Mouse (Mus musculus): ENCODE results near the gene Srpk2.
"Not testable (repeated sequence)": the region's sequence is repeated elsewhere in the genome, so short reads cannot be mapped to it uniquely, and the experiment has no call there.

The Srpk2 gene

DNA sequence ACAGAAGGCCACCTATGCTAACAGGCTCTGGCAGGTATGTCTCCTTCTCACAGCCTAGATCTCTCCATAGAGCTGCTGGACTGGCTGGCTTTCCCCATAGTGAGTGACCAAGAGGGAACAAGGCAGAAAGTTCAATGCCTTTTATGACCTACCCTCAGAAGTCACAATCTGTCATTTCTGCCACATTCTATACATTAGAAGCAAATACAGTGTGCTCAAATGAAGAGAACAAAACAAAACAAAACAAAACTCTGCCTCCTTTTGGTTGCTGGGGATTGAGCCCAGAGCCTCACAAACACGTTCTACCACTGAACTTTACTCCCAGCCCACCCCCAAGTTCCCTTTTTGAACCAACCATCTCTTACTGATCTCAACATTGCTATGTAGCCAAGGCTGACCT, at the start of gene Srpk2:
Gene Srpk2, minus strand, starts transcription at position 101 of the 400 bp plus-strand sequence.
- no peak for DNase-seq

DNA sequence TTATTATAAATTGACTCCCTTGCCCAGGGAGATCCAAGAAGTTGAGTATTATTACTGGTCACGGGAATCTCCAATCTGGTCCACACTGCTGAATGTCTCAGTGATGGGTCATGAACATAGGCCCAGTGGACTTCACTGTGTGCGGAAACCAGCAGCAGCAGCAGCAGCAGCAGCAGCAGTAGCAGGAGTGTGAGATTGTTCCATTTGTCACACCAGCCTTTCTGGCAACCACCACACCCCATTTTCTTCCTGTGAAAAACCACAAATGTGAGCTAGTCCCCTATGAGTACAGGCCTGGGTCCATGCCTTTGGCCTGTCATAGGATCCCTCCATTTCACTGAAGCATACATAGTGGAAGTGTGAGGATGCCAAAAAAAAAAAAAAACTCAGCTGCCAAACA, 37.5 kb upstream of the Srpk2 start:
- no peak for DNase-seq

DNA sequence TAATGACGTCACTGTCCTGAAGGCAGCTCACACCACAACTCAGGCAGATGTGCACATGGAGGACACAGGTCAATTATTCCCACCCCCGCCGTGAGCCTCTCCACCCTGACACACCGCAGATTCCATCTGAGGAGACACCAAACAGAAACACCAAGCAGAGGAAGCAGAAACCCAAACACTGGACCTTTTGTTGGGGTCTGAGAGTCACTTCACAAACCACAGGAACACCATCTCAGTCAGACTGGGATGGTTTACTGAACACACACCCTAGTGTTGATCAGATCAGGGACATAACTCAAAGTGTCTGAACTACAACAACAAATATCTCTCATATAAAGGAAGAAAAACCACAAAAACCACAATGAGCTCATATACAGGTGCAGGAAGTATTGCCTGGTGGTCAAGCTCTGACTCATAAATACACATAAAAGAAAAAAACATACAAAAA, 34.5 kb upstream of the Srpk2 start:
- DNase-seq = no peak

DNA sequence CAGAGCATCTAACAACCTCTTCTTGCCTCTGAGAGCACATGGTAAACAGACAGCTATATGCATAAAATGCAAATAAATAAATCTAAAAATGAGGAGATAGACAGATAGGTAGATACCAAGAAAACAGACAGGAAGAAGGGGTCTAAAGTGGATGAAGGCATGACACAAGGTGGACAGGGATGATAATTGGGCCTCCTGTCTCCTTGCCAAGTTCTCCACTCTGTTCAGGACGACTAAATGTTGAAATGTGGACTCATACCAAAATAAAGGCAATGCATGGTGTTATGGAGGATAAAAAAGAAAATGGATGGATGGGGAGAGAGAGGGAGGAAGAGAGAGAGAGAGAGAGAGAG, 33.7 kb upstream of the Srpk2 start:
- DNase-seq = no peak

DNA sequence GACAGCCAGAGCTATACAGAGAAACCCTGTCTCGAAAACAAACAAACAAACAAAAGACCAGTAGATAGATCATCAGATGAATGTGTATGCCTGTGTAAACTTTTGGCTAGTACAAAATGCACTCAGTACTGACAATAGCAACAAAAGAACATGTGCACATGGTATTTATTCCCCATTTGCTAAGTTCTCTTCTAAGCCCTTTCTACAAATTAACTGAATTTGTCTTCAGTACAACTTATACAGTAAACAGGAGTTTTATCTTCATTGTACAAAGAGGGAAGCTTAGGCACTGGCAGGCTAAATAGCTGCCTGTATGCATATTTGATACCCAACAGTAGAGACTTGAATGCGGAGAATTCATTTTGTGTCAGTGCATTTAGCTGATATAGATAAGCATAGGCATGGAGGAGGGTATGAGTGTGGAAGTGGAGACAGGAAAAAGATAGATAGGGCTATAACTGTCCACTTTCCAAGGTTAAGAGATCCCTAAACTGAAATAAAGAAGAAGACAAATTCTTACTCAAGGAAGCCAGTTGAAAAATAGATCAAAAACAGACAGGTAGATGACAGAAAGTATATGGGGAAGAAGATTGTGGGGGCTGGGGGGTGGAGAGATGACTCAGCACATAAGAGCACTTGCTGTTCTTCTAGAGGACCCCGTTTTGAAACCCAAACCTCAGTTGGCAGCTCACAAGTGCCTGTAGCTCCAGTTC, 33.2 kb upstream of the Srpk2 start:
- DNase-seq = no peak

DNA sequence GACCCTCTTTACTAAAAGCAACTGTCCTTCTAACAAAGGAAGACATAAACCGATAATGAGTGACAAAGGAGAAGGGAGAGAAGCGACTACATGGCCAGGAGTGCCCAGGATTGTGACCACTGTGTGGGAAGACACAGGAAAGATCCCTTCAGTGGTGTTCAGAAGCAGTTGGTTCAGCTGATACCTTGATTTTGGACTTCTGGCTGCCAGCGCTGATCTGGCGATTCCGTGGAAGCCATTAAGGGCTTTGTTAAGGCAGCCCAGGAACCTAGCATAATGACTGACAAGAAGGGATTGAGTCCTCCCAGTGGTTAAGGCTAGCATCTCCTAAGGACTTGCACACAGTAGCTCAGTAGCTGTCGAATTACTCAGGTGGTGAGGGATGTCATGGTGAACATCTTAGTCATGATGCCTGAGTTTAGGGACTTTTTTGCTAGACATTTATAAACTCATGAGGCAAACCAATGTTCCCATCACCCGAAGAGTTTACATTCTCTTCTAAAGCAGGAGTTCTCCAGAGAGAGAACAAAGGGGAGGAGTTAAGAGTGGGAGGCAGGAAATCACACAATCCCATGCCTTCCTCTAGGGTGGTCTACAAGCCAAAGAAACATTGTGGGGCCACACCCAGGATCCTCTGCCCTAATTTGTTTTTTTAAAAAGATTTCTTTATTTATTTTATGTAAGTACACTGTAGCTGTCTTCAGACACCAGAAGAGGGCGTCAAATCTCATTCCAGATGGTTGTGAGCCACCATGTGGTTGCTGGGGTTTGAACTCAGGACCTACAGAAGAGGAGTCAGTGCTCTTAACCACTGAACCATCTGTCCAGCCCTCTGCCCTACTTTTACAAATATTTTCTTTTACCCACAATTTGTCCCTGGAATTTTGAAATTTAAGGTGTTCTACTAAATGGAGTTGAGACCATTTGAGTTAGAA, 29.3 kb upstream of the Srpk2 start:
- no peak for DNase-seq

DNA sequence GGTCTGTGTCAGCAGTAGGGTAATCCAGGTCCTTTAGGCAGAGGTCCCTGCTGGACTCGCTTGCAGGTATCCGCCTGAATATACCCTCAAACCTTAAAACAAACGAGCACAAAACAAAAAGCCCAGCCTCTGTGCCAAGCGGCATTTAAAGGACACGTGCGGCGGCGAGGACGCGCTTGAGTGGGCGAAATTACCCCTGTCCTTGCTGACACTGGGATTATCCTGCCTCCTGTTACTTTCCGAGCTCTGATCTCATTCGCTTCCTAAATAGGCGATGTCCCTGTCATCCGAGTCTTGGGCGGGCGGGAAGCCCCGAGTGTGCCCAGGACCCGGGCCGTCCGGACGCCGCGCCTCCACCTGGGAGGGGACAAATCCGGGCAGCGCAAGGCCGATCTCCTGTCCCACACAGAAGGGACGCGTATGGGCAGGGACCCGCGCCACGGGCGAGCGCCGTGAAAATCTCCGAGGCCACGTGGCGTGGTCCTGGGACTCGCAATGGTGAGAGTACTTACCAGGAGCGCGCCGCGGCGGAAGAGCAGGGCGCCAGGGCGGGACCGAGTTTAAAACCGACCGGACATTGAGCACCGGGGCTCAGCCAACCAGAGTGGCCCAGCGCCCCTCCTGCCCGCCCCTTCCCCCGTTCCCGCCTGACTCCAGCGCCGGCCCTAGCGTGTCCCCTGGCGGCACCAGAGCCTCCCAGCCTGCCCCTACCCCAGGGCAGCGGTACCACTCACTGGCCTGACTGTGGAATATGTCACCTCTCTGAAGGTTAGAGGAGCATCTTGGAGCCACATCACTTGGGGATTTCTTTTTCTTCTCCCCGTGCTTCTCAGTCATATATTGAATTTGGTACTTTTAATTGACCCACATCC, 27.9 kb upstream of the Srpk2 start:
- peak; percentile 73 for DNase-seq

DNA sequence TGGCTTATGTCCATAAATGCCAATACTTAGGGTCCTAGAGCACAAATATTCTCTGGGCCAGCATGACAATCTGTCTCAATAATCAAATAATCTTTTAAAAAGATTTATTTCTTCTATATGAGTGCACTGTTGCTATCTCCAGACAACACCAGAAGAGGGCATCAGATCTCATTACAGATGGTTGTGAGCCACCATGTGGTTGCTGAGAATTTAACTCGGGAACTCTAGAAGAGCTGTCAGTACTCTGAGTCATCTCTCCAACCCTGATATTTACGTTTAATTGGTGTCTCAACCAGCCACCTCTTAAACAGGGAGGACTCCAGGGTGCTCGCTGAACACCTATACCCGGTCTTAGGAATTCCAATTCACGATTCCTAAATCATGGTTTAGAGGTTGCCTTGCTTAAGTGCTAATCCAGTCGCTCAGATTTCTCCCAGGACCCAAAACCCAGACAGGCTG, 27.3 kb upstream of the Srpk2 start:
- peak; percentile 16 for DNase-seq

DNA sequence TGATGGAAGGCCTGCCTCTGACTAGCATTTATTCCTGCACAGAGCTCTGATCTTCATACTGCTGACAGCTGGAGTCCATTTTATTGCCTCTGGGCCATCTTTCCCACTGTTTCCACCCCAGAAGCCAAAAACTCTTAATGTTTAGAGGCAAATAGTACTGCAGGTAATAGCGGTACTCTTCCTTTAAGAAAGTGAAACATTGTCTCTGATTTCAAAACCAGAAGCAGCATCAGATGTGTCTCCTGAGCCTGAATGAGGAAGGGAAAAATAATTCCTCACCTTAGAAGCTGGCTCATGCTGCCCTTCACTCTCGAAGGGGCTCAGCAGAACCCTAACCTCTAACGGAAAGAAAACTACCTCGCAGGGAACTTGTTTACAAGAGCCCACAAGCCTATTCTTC, 26.8 kb upstream of the Srpk2 start:
- DNase-seq = no peak

DNA sequence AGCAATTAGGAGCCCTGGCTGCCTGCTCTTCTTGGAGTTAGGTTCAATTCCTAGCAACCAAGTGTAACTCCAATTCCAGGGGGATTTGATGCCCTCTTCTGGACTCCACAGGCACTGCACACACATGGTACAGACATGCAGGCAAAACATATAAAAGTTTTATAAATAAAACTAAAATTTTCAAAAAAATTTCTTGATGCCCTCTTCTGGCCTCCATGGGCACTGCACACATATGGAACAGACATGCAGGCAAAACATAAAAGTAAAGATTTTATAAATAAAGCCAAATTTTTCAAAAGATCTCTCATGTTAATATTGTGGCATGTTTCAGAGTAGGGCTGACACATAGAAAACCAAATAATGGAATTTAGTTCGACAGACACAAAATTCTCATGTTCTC, 25.2 kb upstream of the Srpk2 start:
- DNase-seq = no peak

DNA sequence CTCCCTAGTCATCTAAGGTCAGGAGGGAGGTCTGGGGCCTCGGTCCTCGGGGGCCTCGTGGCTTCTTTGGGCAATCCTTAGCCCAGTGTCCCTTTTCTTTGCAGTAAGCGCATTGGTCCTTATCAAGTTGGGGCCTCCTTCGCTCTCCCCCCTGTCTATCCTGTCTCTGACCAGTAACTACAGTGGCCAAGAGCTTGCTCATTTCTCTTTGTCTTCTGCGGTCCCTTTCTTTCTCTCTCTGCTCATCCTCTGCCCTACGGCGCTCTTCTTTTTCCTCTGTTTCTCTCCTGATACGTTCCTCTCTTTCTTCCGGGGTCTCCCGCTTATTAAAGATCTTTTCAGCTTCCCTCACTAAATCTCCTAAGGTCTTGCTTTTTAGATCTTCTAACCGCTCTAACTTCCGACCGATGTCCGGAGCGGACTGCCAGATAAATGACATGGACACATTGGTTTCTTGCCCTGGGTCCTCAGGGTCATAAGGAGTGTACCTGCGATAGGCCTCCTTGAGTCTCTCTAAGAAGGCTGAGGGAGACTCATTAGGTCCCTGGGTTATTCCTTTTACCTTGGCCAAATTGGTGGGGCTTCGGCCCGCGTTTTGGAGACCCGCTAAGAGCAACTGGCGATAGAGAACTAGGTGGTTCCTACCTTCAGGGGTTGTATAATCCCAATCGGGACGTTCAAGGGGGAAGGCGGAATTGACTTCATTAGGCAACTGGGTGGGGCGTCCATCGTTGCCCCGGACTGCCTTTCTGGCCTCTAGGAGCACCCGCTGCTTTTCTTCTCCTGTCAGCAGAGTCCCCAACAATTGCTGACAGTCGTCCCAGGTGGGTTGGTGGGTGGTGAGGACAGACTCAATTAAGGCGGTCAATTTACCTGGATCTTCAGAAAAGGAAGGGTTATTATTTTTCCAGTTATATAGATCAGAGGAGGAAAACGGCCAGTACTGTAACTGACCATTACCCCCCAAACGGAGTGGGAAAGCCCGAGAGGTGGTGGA, 22.5 kb upstream of the Srpk2 start:
- DNase-seq = not testable (repeated sequence)

DNA sequence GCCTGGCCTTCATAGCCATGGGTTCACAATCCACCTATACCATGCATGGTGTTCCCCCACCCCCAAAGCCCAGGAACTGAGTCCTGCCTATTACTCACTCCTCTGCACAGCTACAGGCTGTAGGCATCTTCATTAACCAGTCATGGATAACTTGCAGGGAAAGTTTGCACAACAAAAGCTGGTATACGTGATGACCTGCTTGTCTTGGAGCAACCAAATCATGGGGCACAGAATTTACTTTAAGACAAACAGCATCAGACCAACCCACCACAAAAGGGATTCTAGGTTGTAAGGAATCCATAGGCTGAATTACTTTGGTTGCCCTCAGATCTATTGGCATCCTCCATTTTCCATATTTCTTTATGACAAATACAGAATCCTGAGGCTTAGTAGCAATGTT, 13.0 kb upstream of the Srpk2 start:
- DNase-seq = no peak

DNA sequence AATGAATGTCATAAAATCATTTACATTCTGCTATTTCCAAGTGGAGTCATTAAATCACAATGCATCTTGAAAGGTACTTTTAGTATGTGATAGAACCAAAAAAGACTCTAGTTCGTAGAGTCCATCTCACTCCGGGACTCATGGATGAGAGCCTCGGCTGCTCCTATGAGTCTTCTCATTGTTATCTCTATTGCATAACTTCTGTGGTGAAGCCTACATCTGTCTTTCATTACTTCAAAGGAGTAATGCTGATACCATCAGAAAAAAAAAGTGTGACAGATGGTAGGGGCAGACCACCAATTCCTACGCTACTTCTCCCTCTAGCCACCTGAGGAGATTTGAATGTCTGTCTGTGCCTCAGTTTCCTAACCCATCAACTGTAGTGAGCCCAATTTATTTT, 986 bp downstream of the Srpk2 start:
- no peak for DNase-seq

DNA sequence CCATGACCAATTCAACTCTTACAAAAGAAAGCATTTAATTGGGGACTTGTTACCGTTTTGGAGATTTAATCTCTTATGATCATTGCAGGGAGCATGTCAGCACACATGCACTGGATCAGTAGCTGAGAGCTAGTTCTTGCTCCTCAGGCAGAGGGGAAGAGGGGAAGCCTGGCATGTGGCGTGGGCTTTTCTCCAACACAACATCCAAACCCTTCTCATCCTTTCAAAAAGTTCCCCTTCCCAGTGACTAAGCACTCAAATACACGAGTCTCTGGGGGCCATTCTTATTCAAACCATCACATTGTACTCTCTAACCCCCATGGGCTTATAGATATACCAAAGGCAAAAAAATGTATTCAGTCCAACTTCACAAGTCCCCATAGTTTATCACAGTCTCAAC, 5.4 kb downstream of the Srpk2 start:
- no peak for DNase-seq

DNA sequence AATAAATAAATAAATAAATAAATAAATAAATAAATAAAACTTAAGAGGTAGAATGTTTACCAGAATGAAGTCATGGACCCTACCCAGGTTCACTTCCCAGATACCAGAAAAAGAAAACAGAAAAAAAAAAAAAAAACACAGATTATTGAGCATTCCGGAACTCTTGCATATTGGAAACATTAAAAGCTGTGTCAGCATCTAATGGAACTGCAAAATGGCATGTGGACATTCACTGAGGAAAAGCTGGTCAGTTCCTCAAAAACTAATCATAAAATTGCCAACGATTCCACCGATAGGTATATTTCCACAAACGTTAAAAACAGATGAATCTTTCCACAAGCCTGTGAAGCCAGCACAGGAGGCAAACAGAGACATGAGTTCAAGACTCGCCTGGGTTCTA, 6.5 kb downstream of the Srpk2 start:
- DNase-seq = no peak

DNA sequence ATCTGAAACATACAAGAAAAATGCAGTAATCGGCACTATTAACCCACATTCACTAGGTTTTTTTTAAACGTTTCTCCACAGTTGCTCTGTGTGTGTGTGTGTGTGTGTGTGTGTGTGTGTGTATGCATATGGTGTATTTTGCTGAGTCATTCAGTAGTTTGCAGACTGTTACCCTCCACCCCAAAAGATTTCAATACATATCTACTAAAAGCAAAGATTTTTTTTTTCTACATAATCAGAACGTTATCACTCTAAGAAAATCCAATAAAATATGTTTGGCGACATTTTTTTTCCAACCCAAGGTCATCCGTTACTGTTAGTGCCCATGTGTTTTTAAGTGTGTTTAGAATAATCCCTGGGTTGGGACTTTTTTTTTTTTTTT, 7.4 kb downstream of the Srpk2 start:
- no peak for DNase-seq

DNA sequence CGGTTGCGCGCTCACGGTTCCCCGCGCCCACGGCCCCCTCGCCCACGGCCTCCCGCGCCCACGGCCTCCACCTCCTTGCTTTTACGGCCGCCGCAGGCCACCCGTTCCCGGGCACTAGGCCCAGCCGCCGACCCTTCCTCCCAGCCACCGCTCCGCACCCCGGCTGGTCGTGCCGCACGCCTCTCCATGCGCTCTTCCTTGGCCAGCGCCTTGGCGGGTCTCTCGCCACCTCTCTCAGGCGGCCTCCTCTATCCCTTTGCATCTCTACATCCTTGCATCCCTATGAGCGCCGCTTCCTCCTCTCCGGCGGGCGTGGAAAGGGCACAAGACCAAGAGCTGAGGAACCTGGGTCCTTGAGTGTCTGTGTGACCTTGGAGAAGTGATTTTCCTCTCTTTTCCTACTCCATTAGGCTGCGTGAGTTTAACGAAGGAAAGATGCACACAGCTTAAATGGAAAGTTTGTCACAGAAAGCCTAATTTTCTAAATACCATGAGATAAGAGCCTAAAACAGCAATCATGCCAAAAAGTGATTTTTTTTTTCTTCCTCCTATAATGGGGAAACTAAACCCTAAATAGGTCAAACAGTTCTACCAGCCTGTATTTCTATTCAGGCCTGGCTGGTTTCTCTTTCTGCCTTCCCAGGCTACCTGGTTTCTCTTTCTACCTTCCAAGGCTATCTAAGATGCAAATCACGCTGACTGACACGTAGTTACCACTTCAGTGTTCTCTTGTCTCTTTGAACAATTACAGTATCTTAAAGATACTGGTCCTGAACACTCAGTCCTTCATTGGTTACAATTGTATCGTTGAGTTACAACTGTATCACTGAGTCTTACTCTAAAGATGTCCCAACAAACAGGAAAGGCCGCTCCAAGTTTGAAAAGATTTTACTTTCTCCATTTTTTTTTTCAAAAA, 8.0 kb downstream of the Srpk2 start:
- DNase-seq = peak; percentile 42

DNA sequence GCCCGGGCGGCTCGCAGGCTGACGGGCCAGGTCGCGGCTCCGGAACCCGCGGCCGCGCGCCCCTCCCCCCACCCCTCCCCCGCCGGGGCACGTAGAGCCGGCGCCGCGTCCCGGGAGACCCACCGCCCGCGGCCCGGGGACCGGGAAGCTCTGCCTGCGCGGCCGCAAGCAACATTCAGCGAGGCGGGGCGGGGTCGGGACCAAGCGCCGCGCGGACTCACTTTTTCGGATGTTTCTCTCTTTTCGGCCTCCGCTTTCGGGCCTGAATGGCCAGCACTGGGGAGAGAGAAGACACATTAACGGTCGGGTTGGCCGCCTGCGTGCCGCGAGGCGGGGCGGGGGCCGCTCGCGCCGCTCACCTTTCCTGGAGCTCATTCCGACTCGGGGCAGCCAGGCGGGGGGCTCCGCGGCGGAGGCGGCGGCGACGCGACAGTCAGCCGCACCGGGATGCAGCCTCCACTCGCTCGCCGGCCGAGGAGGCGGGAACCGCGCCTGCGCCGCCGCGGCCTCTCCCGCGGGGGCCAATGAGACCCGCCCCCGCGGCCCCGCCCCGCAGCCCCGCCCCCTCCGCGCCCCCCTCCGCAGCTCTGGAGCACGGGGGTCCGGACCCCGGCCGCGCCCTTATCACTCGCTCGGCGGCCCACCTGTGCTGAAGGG, 8.8 kb downstream of the Srpk2 start:
- peak; percentile 54 for DNase-seq

DNA sequence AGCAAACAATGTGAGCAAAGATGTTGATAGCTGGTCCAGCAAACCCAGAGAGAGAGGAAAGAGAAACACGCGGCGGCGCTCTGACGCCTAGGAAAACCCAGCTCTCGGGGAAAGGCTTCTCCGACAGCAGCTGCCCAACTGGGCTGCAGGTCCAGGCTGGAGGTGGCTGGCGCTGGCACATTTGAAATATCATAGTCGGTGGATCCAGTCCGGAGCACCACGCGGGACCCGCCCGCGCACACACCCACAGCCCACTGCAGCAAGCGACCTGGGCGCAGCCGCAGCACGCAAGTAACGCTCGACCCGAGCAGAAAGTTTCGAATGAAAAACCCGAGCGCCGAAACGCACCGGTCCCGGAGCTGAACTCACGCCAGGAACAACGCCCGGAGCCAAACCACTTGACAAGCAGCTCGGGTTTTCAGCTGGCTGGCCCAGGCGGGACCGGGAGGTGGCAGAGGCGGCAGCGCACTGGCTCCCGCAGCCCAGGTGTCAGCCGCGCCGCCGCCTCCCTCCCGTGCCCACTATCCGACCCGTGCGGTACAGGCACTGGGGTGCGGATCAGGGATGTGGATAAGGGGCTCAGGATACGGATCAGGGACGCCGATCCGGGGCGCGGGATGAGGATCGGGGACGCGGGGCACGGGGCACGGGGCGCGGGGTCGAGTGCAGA, 9.5 kb downstream of the Srpk2 start:
- peak; percentile 38 for DNase-seq

DNA sequence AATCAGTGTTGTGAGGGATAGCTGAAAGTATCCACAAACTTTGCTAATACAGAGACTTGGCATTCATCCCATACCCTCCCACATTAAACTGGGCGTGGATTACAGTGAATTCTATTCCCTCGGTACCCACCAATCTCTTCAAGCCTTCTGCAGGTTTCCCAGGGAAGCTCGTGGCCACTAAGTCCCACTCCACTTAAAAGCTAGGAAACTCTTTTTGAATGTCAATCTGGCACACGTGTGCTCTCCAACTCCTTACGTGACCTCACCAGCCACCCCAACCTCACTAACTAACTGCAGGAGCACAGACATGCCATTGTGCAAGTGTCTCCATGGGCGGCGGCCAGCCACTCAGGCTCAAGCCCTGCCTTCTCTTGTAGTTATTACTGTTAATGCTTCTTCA, 12.3 kb downstream of the Srpk2 start:
- DNase-seq = no peak
